Mouse (Mus musculus) forebrain, embryonic 10.5 days (tissue): Measurements from ENCODE around the gene Bnip2. TPM values are rescaled to one million over a fixed set of nuclear protein-coding genes. Genes with fewer than 3 reads are reported as not detected.

Experiments
- DNase-seq: peaks from one replicate; pipeline ENCODE4 v3.0.0-alpha.2; 2017; ENCODE audit warnings: low spot score; ENCODE audit errors: extremely low spot score
- H3K27ac ChIP-seq: fragments of 300-500 bp; sonication (generic); 2 replicates; pipeline ENCODE4 v1.5.1; 2016; ENCODE audit warnings: mild to moderate bottlenecking
- H3K27me3 ChIP-seq: fragments of 300-500 bp; sonication (generic); 2 replicates; pipeline ENCODE4 v1.6.1; 2016; ENCODE audit warnings: mild to moderate bottlenecking; ENCODE audit not compliant: poor library complexity, severe bottlenecking
- H3K36me3 ChIP-seq: fragments of 300-500 bp; sonication (generic); replicated peaks from 2 replicates; pipeline ENCODE4 v1.6.1; 2016; ENCODE audit warnings: mild to moderate bottlenecking, moderate library complexity
- H3K4me1 ChIP-seq: fragments of 300-500 bp; sonication (generic); 2 replicates; pipeline ENCODE4 v1.6.1; 2016
- H3K4me3 ChIP-seq: fragments of 300-500 bp; sonication (generic); 2 replicates; pipeline ENCODE4 v1.5.1; 2016; ENCODE audit warnings: mild to moderate bottlenecking, moderate library complexity
- H3K9me3 ChIP-seq: fragments of 300-500 bp; sonication (generic); 2 replicates; pipeline ENCODE4 v1.6.1; 2016; ENCODE audit warnings: mild to moderate bottlenecking, moderate library complexity
- WGBS: fragments of 180-500 bp; shearing (Covaris S2); methylation state at CpG from one replicate; pipeline ENCODE4 v1.1.7; 2016; 5-methylcytosine and 5-hydroxymethylcytosine counted together
- polyA plus RNA-seq: library from polyadenylated mRNA; unstranded; fragments of >200 nt; fragmentation: Nextera tagmentation; extraction: Ambion mirVana; gene quantifications from 2 replicates; pipeline ENCODE4 v1.2.1, GENCODE M21; 2016

Bnip2 gene
- polyA plus RNA-seq = 101 and 112 TPM in 2 replicates

- DNase-seq = peak; percentile 96
- Histone ChIP-seq H3K36me3 (peaks cover 27% of the 10 kb centered on the region), H3K4me3 (peak within 1 kb of the TSS; percentile 78), H3K27me3 (no peaks in the 10 kb centered on the region), H3K27ac (peak within 1 kb of the TSS; percentile 96), H3K9me3 (no peaks in the 10 kb centered on the region), H3K4me1 (peaks cover 22% of the 10 kb centered on the region)
- WGBS = under 1% methylated on average over 76 of the region's 76 CpGs
These were observed at the start of gene Bnip2 for GRCm38 (mm10) chr9:69989303-69990121. Gene Bnip2, plus strand, starts transcription at chr9:69989466.

GRCm38 (mm10) chr9:69940839-69941490 lies 48.3 kb upstream of the Bnip2 start:
- Histone ChIP-seq H3K4me1 (no peaks in the 10 kb centered on the region), H3K27me3 (no peaks in the 10 kb centered on the region), H3K4me3 (no peak overlapping the region), H3K9me3 (no peaks in the 10 kb centered on the region), H3K36me3 (no peaks in the 10 kb centered on the region), H3K27ac (no peak overlapping the region)
- WGBS = 88% methylated on average over 7 of the region's 7 CpGs
- DNase-seq = no peak

- Histone ChIP-seq H3K4me1 (no peaks in the 10 kb centered on the region), H3K27ac (no peak overlapping the region), H3K27me3 (no peaks in the 10 kb centered on the region), H3K4me3 (no peak overlapping the region), H3K36me3 (no peaks in the 10 kb centered on the region), H3K9me3 (no peaks in the 10 kb centered on the region)
- 81% methylated on average over 6 of the region's 6 CpGs for WGBS
- no peak for DNase-seq
These were observed 47.7 kb upstream of the Bnip2 start for GRCm38 (mm10) chr9:69941556-69941955.

GRCm38 (mm10) chr9:69948964-69949363 lies 40.3 kb upstream of the Bnip2 start:
- peak; percentile 41 for DNase-seq
- Histone ChIP-seq H3K27me3 (no peaks in the 10 kb centered on the region), H3K4me3 (no peak overlapping the region), H3K4me1 (no peaks in the 10 kb centered on the region), H3K27ac (no peak overlapping the region), H3K36me3 (no peaks in the 10 kb centered on the region), H3K9me3 (no peaks in the 10 kb centered on the region)
- 11% methylated on average over 2 of the region's 2 CpGs for whole genome bisulfite sequencing

GRCm38 (mm10) chr9:69949641-69950040 lies 39.6 kb upstream of the Bnip2 start:
- DNase-seq = no peak
- no peaks in the 10 kb centered on the region for H3K36me3 ChIP-seq
- 91% methylated on average over 4 of the region's 4 CpGs for WGBS
- H3K9me3 ChIP-seq = no peaks in the 10 kb centered on the region
- no peak overlapping the region for H3K4me3 ChIP-seq
- H3K27me3 ChIP-seq = no peaks in the 10 kb centered on the region
- no peaks in the 10 kb centered on the region for H3K4me1 ChIP-seq
- H3K27ac ChIP-seq = no peak overlapping the region

- Histone ChIP-seq H3K4me1 (no peaks in the 10 kb centered on the region), H3K36me3 (no peaks in the 10 kb centered on the region), H3K27ac (no peak overlapping the region), H3K9me3 (0 out of 2 replicates have a peak, but pooled peaks cover 6% of the 10 kb centered on the region), H3K27me3 (no peaks in the 10 kb centered on the region), H3K4me3 (no peak overlapping the region)
- 90% methylated on average over 6 of the region's 6 CpGs for WGBS
- no peak for DNase-seq
These were observed 28.3 kb upstream of the Bnip2 start for GRCm38 (mm10) chr9:69961007-69961406.

- DNase-seq = no peak
- Histone ChIP-seq H3K9me3 (0 out of 2 replicates have a peak, but pooled peaks cover 5% of the 10 kb centered on the region), H3K27ac (no peak overlapping the region), H3K4me3 (no peak overlapping the region), H3K4me1 (no peaks in the 10 kb centered on the region), H3K36me3 (no peaks in the 10 kb centered on the region), H3K27me3 (no peaks in the 10 kb centered on the region)
- WGBS = 91% methylated on average over 3 of the region's 3 CpGs
These were observed 24.9 kb upstream of the Bnip2 start for GRCm38 (mm10) chr9:69964370-69964769.

GRCm38 (mm10) chr9:69985526-69985925 lies 3.7 kb upstream of the Bnip2 start:
- H3K27ac ChIP-seq = no peak overlapping the region
- DNase-seq = no peak
- peaks cover 8% of the 10 kb centered on the region for H3K4me1 ChIP-seq
- H3K4me3 ChIP-seq = no peak overlapping the region
- H3K27me3 ChIP-seq = no peaks in the 10 kb centered on the region
- H3K36me3 ChIP-seq = no peaks in the 10 kb centered on the region
- H3K9me3 ChIP-seq = no peaks in the 10 kb centered on the region
- WGBS = 80% methylated on average over 1 of the region's 1 CpGs

- 84% methylated on average over 10 of the region's 10 CpGs for WGBS
- Histone ChIP-seq H3K4me3 (no peak overlapping the region), H3K9me3 (no peaks in the 10 kb centered on the region), H3K4me1 (peaks cover 14% of the 10 kb centered on the region), H3K27me3 (no peaks in the 10 kb centered on the region), H3K27ac (no peak overlapping the region), H3K36me3 (peaks cover 3% of the 10 kb centered on the region)
- DNase-seq = no peak
These were observed 3.2 kb upstream of the Bnip2 start for GRCm38 (mm10) chr9:69986063-69986462.

GRCm38 (mm10) chr9:69986571-69986970 lies 2.7 kb upstream of the Bnip2 start:
- Histone ChIP-seq H3K27ac (no peak overlapping the region), H3K27me3 (no peaks in the 10 kb centered on the region), H3K9me3 (no peaks in the 10 kb centered on the region), H3K4me3 (no peak overlapping the region), H3K4me1 (peaks cover 19% of the 10 kb centered on the region), H3K36me3 (peaks cover 8% of the 10 kb centered on the region)
- WGBS = 88% methylated on average over 5 of the region's 5 CpGs
- no peak for DNase-seq

GRCm38 (mm10) chr9:69987579-69987978 lies 1.7 kb upstream of the Bnip2 start:
- Histone ChIP-seq H3K36me3 (peaks cover 18% of the 10 kb centered on the region), H3K4me3 (no peak overlapping the region), H3K4me1 (peaks cover 22% of the 10 kb centered on the region), H3K27ac (no peak overlapping the region), H3K9me3 (no peaks in the 10 kb centered on the region), H3K27me3 (no peaks in the 10 kb centered on the region)
- peak; percentile 45 for DNase-seq
- WGBS = 3% methylated on average over 3 of the region's 3 CpGs

GRCm38 (mm10) chr9:69988706-69989302 lies 462 bp upstream of the Bnip2 start:
- Histone ChIP-seq H3K36me3 (peaks cover 23% of the 10 kb centered on the region), H3K27me3 (no peaks in the 10 kb centered on the region), H3K4me1 (peaks cover 22% of the 10 kb centered on the region), H3K9me3 (no peaks in the 10 kb centered on the region), H3K4me3 (peak overlapping the region; percentile 78), H3K27ac (peak overlapping the region; percentile 96)
- 45% methylated on average over 16 of the region's 16 CpGs for WGBS
- no peak for DNase-seq

- H3K4me1 ChIP-seq = peaks cover 22% of the 10 kb centered on the region
- DNase-seq = no peak
- 20% methylated on average over 5 of the region's 5 CpGs for WGBS
- peak overlapping the region; percentile 78 for H3K4me3 ChIP-seq
- H3K36me3 ChIP-seq = peaks cover 36% of the 10 kb centered on the region
- no peaks in the 10 kb centered on the region for H3K9me3 ChIP-seq
- H3K27me3 ChIP-seq = no peaks in the 10 kb centered on the region
- H3K27ac ChIP-seq = peak overlapping the region; percentile 96
These were observed 1.1 kb downstream of the Bnip2 start for GRCm38 (mm10) chr9:69990346-69990745.
